Mouse (Mus musculus): ENCODE measurements around the gene Jchain. TPM values are rescaled to one million over a fixed set of nuclear protein-coding genes. Genes with fewer than 3 reads are reported as not detected.

Jchain gene
- polyA plus RNA-seq, 1 experiment from 2014 or later: not detected

GRCm38 (mm10) chr5:88565148-88566033, 37.7 kb upstream of the Jchain start:
- peak; percentile 79 for ATAC-seq (ENCODE audit: low FRiP score, low TSS enrichment)
- H3K4me3 ChIP-seq (ENCODE audit: low read depth, low read length): peak overlapping the region; percentile 88
- TF ChIP-seq EP300 (optimal IDR thresholded peaks at IDR 0.05) (no peak), CTCF (IDR thresholded peaks at IDR 0.05; ENCODE audit: low read depth) (peak; percentile 16; the same call in 1 of the 2 replicates)
- no peaks in the 10 kb centered on the region for H3K9me3 ChIP-seq (ENCODE audit: control insufficient read depth, low read length)
- H3K27ac ChIP-seq (replicated peaks): peak overlapping the region; percentile 92
- H3K4me1 ChIP-seq (replicated peaks; ENCODE audit: control insufficient read depth, insufficient read depth): peaks cover 3% of the 10 kb centered on the region
- under 1% methylated on average over 76 of the region's 119 CpGs for WGBS
- peak overlapping the region; percentile 69 for H3K4me2 ChIP-seq (replicated peaks; ENCODE audit: low read depth)
- peak; percentile 75 for DNase-seq (ENCODE audit: low spot score)
- H3K9ac ChIP-seq (ENCODE audit: low read length): peak overlapping the region; percentile 79
- H3K36me3 ChIP-seq (ENCODE audit: control insufficient read depth, insufficient read depth, low read length): no peaks in the 10 kb centered on the region
- H3K27me3 ChIP-seq (ENCODE audit: control insufficient read depth, insufficient read depth, low read length): no peaks in the 10 kb centered on the region

- Histone ChIP-seq H3K27me3 (ENCODE audit: control insufficient read depth, insufficient read depth, low read length) (no peaks in the 10 kb centered on the region), H3K4me3 (ENCODE audit: low read depth, low read length) (peak within 1 kb of the TSS; percentile 88), H3K36me3 (ENCODE audit: control insufficient read depth, insufficient read depth, low read length) (no peaks in the 10 kb centered on the region), H3K4me2 (replicated peaks; ENCODE audit: low read depth) (peak within 1 kb of the TSS; percentile 69), H3K9me3 (ENCODE audit: control insufficient read depth, low read length) (no peaks in the 10 kb centered on the region), H3K27ac (replicated peaks) (peak within 1 kb of the TSS; percentile 92), H3K9ac (ENCODE audit: low read length) (peak within 1 kb of the TSS; percentile 79), H3K4me1 (replicated peaks; ENCODE audit: control insufficient read depth, insufficient read depth) (peaks cover 3% of the 10 kb centered on the region)
- peak; percentile 88 for DNase-seq (ENCODE audit: low spot score)
- WGBS: under 1% methylated on average over 49 of the region's 71 CpGs
- ATAC-seq (ENCODE audit: low FRiP score, low TSS enrichment): peak; percentile 93
- TF ChIP-seq EP300 (optimal IDR thresholded peaks at IDR 0.05): no peak
- peak; percentile 71 for TF ChIP-seq CTCF (IDR thresholded peaks at IDR 0.05; ENCODE audit: low read depth)
Measured at GRCm38 (mm10) chr5:88564501-88565147, 36.9 kb upstream of the Jchain start, which contains the start of gene Rufy3. Rufy3 (plus strand) TSS chr5:88565040.

GRCm38 (mm10) chr5:88562863-88563780, 35.4 kb upstream of the Jchain start:
- Histone ChIP-seq H3K4me1 (replicated peaks; ENCODE audit: control insufficient read depth, insufficient read depth) (peaks cover 3% of the 10 kb centered on the region), H3K36me3 (ENCODE audit: control insufficient read depth, insufficient read depth, low read length) (no peaks in the 10 kb centered on the region), H3K27me3 (ENCODE audit: control insufficient read depth, insufficient read depth, low read length) (no peaks in the 10 kb centered on the region), H3K4me2 (replicated peaks; ENCODE audit: low read depth) (no peak overlapping the region), H3K9ac (ENCODE audit: low read length) (no peak overlapping the region), H3K4me3 (ENCODE audit: low read depth, low read length) (no peak overlapping the region), H3K27ac (replicated peaks) (no peak overlapping the region), H3K9me3 (ENCODE audit: control insufficient read depth, low read length) (no peaks in the 10 kb centered on the region)
- DNase-seq (ENCODE audit: low spot score): no peak
- WGBS: 57% methylated on average over 8 of the region's 8 CpGs
- ATAC-seq (ENCODE audit: low FRiP score, low TSS enrichment): no peak
- TF ChIP-seq CTCF (IDR thresholded peaks at IDR 0.05; ENCODE audit: low read depth) (peak; percentile 18; the same call in 1 of the 2 replicates), EP300 (optimal IDR thresholded peaks at IDR 0.05) (no peak)

- H3K4me3 ChIP-seq (ENCODE audit: low read depth, low read length): no peak overlapping the region
- DNase-seq (ENCODE audit: low spot score): no peak
- WGBS: 73% methylated on average over 9 of the region's 9 CpGs
Measured at GRCm38 (mm10) chr5:88561080-88561814, 33.6 kb upstream of the Jchain start.

GRCm38 (mm10) chr5:88558991-88559390, 31.3 kb upstream of the Jchain start:
- H3K27me3 ChIP-seq (ENCODE audit: control insufficient read depth, insufficient read depth, low read length): no peaks in the 10 kb centered on the region
- peaks cover 7% of the 10 kb centered on the region for H3K4me1 ChIP-seq (replicated peaks; ENCODE audit: control insufficient read depth, insufficient read depth)
- H3K9ac ChIP-seq (ENCODE audit: low read length): no peak overlapping the region
- WGBS: 7% methylated on average over 1 of the region's 1 CpGs
- H3K27ac ChIP-seq (replicated peaks): no peak overlapping the region
- H3K36me3 ChIP-seq (ENCODE audit: control insufficient read depth, insufficient read depth, low read length): no peaks in the 10 kb centered on the region
- no peak overlapping the region for H3K4me3 ChIP-seq (ENCODE audit: low read depth, low read length)
- H3K9me3 ChIP-seq (ENCODE audit: control insufficient read depth, low read length): no peaks in the 10 kb centered on the region
- ATAC-seq (ENCODE audit: low FRiP score, low TSS enrichment) (no peak), DNase-seq (ENCODE audit: low spot score) (no peak)
- H3K4me2 ChIP-seq (replicated peaks; ENCODE audit: low read depth): no peak overlapping the region
- TF ChIP-seq EP300 (optimal IDR thresholded peaks at IDR 0.05) (no peak), CTCF (IDR thresholded peaks at IDR 0.05; ENCODE audit: low read depth) (no peak)

More at GRCm38 (mm10) chr5:88561080-88561814, 33.6 kb upstream of the Jchain start:
- no peaks in the 10 kb centered on the region for H3K36me3 ChIP-seq (ENCODE audit: control insufficient read depth, insufficient read depth, low read length)
- no peak for TF ChIP-seq EP300 (optimal IDR thresholded peaks at IDR 0.05)
- no peak for TF ChIP-seq CTCF (IDR thresholded peaks at IDR 0.05; ENCODE audit: low read depth)
- H3K9me3 ChIP-seq (ENCODE audit: control insufficient read depth, low read length): no peaks in the 10 kb centered on the region
- H3K27me3 ChIP-seq (ENCODE audit: control insufficient read depth, insufficient read depth, low read length): no peaks in the 10 kb centered on the region
- no peaks in the 10 kb centered on the region; the same call in none of the 2 replicates for H3K4me1 ChIP-seq (replicated peaks; ENCODE audit: control insufficient read depth, insufficient read depth)
- ATAC-seq (ENCODE audit: low FRiP score, low TSS enrichment): no peak
- H3K4me2 ChIP-seq (replicated peaks; ENCODE audit: low read depth): no peak overlapping the region
- no peak overlapping the region for H3K27ac ChIP-seq (replicated peaks)
- H3K9ac ChIP-seq (ENCODE audit: low read length): no peak overlapping the region

Data from stomach, postnatal 0 days (tissue).